Mouse (Mus musculus): ENCODE data around the gene Asb8. TPM values are rescaled to one million over a fixed set of nuclear protein-coding genes. Genes with fewer than 3 reads are reported as not detected.

Gene Asb8
- polyA plus RNA-seq, 1 experiment from 2014 or later: 44.4 TPM

DNA sequence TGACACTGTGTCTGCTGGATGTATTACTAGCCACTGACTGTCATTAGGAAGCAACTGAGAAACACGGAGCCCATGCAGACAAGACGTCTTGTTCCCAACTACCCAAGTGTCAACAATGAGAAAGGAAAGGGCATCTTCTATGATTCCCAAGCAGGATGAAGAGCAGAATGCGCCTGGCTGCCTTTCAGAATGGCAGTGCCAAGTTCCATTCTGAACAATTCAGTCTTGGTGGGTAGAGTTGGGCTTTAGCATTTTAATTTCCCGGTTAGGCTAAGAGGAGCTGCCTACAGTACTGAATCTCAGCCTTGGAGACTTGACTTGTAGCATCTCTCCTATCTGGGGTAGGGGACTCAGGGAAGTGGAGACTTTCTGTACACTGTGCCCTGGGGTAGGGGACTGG lies 31.4 kb downstream of the Asb8 start:
- 93% methylated on average over 4 of the region's 4 CpGs for WGBS
- Histone ChIP-seq H3K4me1 (ENCODE audit: control insufficient read depth, insufficient read depth, low read length) (no peaks in the 10 kb centered on the region), H3K27ac (ENCODE audit: low read depth, low read length) (no peak overlapping the region), H3K4me3 (ENCODE audit: low read depth, low read length) (no peak overlapping the region), H3K27me3 (ENCODE audit: control insufficient read depth, insufficient read depth, low read length) (no peaks in the 10 kb centered on the region), H3K4me2 (no peak overlapping the region), H3K36me3 (ENCODE audit: control insufficient read depth, insufficient read depth, low read length) (peaks cover 6% of the 10 kb centered on the region), H3K9me3 (ENCODE audit: control insufficient read depth, low read length) (no peaks in the 10 kb centered on the region), H3K9ac (ENCODE audit: low read length) (no peak overlapping the region)
- ATAC-seq (ENCODE audit: low FRiP score) (no peak), DNase-seq (ENCODE audit: low spot score, missing footprints) (no peak)

DNA sequence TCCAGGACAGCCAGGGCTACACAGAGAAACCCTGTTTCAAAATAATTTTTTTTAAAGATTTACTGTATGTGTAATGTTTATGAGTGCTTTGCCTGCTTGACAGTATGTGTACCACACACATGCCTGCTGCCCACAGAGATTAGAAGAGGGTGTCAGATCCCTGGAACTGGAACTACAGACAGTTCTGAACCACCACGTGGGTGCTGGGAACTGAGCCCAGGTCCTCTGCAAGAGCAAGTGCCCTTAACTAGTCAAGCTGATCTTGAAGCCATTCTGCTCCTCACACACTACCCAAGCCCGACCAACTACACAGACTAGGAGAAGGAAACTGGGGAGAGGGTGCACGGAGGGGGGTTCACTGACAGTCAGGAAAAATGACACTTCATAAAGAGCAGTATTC lies 32.0 kb downstream of the Asb8 start:
- Histone ChIP-seq H3K9ac (ENCODE audit: low read length) (no peak overlapping the region), H3K4me3 (ENCODE audit: low read depth, low read length) (no peak overlapping the region), H3K4me1 (ENCODE audit: control insufficient read depth, insufficient read depth, low read length) (no peaks in the 10 kb centered on the region), H3K36me3 (ENCODE audit: control insufficient read depth, insufficient read depth, low read length) (peaks cover 6% of the 10 kb centered on the region), H3K27me3 (ENCODE audit: control insufficient read depth, insufficient read depth, low read length) (no peaks in the 10 kb centered on the region), H3K27ac (ENCODE audit: low read depth, low read length) (no peak overlapping the region), H3K9me3 (ENCODE audit: control insufficient read depth, low read length) (no peaks in the 10 kb centered on the region), H3K4me2 (no peak overlapping the region)
- ATAC-seq (ENCODE audit: low FRiP score) (no peak), DNase-seq (ENCODE audit: low spot score, missing footprints) (no peak)
- 86% methylated on average over 3 of the region's 3 CpGs for WGBS

DNA sequence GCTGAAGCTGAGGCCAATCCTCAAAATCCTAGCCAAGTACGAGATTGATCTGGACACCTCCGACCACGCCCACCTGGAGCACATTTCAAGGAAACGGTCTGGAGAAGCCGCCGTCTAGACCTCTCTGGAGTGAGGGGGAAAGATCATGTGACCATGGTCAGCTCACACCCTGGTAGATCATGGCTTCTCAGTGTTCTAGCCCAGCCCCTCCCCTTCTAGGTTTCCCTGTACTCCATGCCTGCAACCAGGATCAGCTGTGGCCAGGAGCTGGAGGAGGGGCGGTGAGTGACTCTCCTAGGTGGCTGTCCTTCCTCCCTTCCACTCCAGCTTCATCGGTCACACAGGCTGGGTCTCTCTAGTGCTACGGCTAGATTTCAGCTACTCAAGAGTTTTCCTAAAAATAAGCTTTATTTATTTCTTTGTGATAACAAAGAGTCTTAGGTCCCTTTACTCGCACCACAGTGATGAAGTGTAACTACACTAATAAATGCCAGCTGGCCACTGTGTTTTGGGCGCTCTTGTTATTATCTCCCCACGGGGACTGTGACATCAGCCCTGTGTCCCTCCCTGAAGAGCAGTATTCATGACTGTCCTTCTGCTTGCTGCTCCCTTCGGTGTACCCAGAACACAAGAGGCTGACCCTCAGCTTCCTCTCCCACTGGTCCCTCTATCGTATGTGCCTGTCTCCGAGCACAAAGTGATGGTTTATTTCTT lies 33.3 kb downstream of the Asb8 start:
- DNase-seq (ENCODE audit: low spot score, missing footprints) (no peak), ATAC-seq (ENCODE audit: low FRiP score) (no peak)
- 88% methylated on average over 15 of the region's 15 CpGs for WGBS
- Histone ChIP-seq H3K4me2 (no peak overlapping the region), H3K9ac (ENCODE audit: low read length) (no peak overlapping the region), H3K4me1 (ENCODE audit: control insufficient read depth, insufficient read depth, low read length) (no peaks in the 10 kb centered on the region), H3K9me3 (ENCODE audit: control insufficient read depth, low read length) (no peaks in the 10 kb centered on the region), H3K4me3 (ENCODE audit: low read depth, low read length) (no peak overlapping the region), H3K36me3 (ENCODE audit: control insufficient read depth, insufficient read depth, low read length) (peaks cover 6% of the 10 kb centered on the region), H3K27me3 (ENCODE audit: control insufficient read depth, insufficient read depth, low read length) (no peaks in the 10 kb centered on the region), H3K27ac (ENCODE audit: low read depth, low read length) (no peak overlapping the region)

DNA sequence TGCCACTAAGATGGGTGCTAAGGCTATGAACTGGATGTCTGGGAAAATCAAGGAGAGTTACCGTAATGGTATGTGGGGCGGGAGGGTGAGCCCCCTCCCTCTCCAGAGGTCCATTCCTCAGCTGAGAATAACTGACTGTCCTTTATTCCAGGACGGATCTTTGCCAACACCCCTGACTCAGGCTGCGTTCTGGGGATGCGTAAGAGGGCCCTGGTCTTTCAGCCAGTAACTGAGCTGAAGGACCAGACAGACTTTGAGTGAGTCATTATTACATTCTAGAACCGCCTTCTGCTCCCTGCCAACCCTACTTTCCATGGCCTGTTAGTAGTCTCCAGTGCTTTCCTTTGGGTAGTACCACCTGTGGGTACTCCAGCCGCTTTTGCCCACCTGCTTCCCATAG lies 34.0 kb downstream of the Asb8 start:
- DNase-seq (ENCODE audit: low spot score, missing footprints) (no peak), ATAC-seq (ENCODE audit: low FRiP score) (no peak)
- no peak overlapping the region for H3K4me3 ChIP-seq (ENCODE audit: low read depth, low read length)
- H3K9me3 ChIP-seq (ENCODE audit: control insufficient read depth, low read length): no peaks in the 10 kb centered on the region
- no peaks in the 10 kb centered on the region for H3K27me3 ChIP-seq (ENCODE audit: control insufficient read depth, insufficient read depth, low read length)
- 90% methylated on average over 7 of the region's 7 CpGs for WGBS
- peaks cover 6% of the 10 kb centered on the region for H3K36me3 ChIP-seq (ENCODE audit: control insufficient read depth, insufficient read depth, low read length)
- H3K4me2 ChIP-seq: no peak overlapping the region
- no peak overlapping the region for H3K9ac ChIP-seq (ENCODE audit: low read length)
- no peaks in the 10 kb centered on the region for H3K4me1 ChIP-seq (ENCODE audit: control insufficient read depth, insufficient read depth, low read length)
- no peak overlapping the region for H3K27ac ChIP-seq (ENCODE audit: low read depth, low read length)

DNA sequence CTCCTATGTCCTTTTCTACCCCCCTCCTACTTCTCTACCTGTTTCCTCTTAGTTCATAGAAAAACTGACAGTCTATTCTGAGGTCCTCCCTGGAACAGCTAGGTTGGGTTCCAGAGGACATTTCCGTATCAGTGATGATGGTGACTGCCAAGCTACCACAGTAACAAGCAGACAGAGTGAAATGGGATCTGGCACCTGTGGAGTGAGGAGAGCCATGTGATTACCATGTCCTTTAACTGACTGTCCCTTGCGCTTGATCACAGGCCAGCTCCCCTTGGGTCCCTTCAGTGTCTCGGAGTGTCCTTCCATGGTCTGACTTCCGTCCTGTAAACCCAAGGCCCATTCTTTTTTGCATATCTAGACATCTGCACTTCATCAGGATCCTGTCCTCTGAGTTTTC lies 34.4 kb downstream of the Asb8 start:
- no peak for DNase-seq (ENCODE audit: low spot score, missing footprints)
- Histone ChIP-seq H3K4me1 (ENCODE audit: control insufficient read depth, insufficient read depth, low read length) (no peaks in the 10 kb centered on the region), H3K27me3 (ENCODE audit: control insufficient read depth, insufficient read depth, low read length) (no peaks in the 10 kb centered on the region), H3K4me2 (no peak overlapping the region), H3K4me3 (ENCODE audit: low read depth, low read length) (no peak overlapping the region), H3K36me3 (ENCODE audit: control insufficient read depth, insufficient read depth, low read length) (peaks cover 6% of the 10 kb centered on the region; the same call in 1 of the 2 replicates), H3K9ac (ENCODE audit: low read length) (no peak overlapping the region), H3K9me3 (ENCODE audit: control insufficient read depth, low read length) (no peaks in the 10 kb centered on the region), H3K27ac (ENCODE audit: low read depth, low read length) (no peak overlapping the region)
- ATAC-seq (ENCODE audit: low FRiP score): no peak
- whole genome bisulfite sequencing: 92% methylated on average over 4 of the region's 4 CpGs

DNA sequence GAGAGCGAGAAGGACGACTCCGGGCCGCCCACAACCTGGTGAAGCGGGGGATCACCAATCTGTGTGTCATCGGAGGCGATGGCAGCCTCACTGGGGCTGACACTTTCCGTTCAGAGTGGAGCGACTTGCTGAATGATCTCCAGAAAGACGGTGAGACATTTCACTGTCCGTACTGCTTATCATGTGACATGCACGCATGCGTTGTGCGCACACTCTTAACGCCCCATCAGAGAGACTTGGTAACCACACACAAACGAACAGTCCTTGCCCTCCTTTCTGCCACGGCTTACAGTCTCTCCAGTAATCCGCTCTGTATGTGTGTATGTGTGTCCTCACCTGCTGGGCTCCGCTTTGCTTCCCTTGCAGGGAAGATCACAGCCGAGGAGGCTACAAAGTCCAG lies 44.6 kb downstream of the Asb8 start:
- WGBS: 97% methylated on average over 20 of the region's 20 CpGs
- H3K9ac ChIP-seq (ENCODE audit: low read length): no peak overlapping the region
- no peak overlapping the region for H3K27ac ChIP-seq (ENCODE audit: low read depth, low read length)
- no peak for DNase-seq (ENCODE audit: low spot score, missing footprints)
- H3K4me1 ChIP-seq (ENCODE audit: control insufficient read depth, insufficient read depth, low read length): no peaks in the 10 kb centered on the region
- no peak overlapping the region for H3K4me3 ChIP-seq (ENCODE audit: low read depth, low read length)
- H3K36me3 ChIP-seq (ENCODE audit: control insufficient read depth, insufficient read depth, low read length): peaks cover 9% of the 10 kb centered on the region; the same call in 1 of the 2 replicates
- H3K9me3 ChIP-seq (ENCODE audit: control insufficient read depth, low read length): no peaks in the 10 kb centered on the region
- ATAC-seq (ENCODE audit: low FRiP score): no peak
- H3K4me2 ChIP-seq: no peak overlapping the region
- H3K27me3 ChIP-seq (ENCODE audit: control insufficient read depth, insufficient read depth, low read length): no peaks in the 10 kb centered on the region

DNA sequence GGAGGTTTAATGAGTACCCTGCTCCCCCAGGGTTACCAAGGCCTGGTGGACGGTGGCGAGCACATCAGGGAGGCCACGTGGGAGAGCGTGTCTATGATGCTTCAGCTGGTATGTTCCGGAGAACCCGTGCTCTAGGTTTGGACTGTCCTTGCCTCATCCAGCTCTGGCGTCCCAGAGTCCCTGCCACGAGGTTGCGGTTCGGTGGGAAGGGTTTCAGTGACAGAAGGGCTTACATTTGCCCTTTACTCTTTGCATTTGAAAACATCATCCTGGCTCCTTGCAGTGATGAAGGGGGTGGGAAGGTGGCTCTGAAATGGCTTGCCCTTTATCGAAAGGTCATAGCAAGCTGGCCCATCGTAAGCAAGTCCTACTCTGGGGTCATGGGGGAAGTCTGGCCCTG lies 46.1 kb downstream of the Asb8 start:
- Histone ChIP-seq H3K9me3 (ENCODE audit: control insufficient read depth, low read length) (no peaks in the 10 kb centered on the region), H3K27me3 (ENCODE audit: control insufficient read depth, insufficient read depth, low read length) (no peaks in the 10 kb centered on the region), H3K4me2 (no peak overlapping the region), H3K36me3 (ENCODE audit: control insufficient read depth, insufficient read depth, low read length) (peaks cover 9% of the 10 kb centered on the region; the same call in 1 of the 2 replicates), H3K4me3 (ENCODE audit: low read depth, low read length) (no peak overlapping the region), H3K9ac (ENCODE audit: low read length) (no peak overlapping the region), H3K4me1 (ENCODE audit: control insufficient read depth, insufficient read depth, low read length) (no peaks in the 10 kb centered on the region), H3K27ac (ENCODE audit: low read depth, low read length) (no peak overlapping the region)
- ATAC-seq (ENCODE audit: low FRiP score): no peak
- 88% methylated on average over 12 of the region's 12 CpGs for WGBS
- DNase-seq (ENCODE audit: low spot score, missing footprints): no peak

DNA sequence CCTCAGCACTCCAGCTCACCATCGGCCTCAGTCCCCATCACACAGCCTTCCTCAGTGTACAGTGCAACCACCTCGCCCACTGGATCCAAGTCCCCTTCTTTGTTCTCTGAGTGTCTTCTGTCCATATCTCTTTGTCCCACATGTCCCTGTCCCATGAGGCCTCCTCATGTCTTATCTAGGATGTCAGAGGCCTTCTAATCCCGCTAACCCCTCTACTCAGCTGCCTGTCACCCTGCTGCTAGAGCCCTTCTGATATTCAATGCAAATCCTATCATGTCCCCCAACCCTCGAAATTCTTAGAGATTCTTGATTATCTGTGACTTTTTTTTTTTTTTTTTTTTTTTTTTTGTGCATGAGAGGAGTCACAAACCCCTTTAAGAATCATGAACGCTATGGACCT lies 49.1 kb downstream of the Asb8 start:
- 83% methylated on average over 5 of the region's 5 CpGs for WGBS
- DNase-seq (ENCODE audit: low spot score, missing footprints) (no peak), ATAC-seq (ENCODE audit: low FRiP score) (no peak)
- peaks cover 10% of the 10 kb centered on the region; the same call in 1 of the 2 replicates for H3K36me3 ChIP-seq (ENCODE audit: control insufficient read depth, insufficient read depth, low read length)
- no peaks in the 10 kb centered on the region for H3K9me3 ChIP-seq (ENCODE audit: control insufficient read depth, low read length)
- H3K27me3 ChIP-seq (ENCODE audit: control insufficient read depth, insufficient read depth, low read length): no peaks in the 10 kb centered on the region
- no peak overlapping the region for H3K9ac ChIP-seq (ENCODE audit: low read length)
- no peaks in the 10 kb centered on the region for H3K4me1 ChIP-seq (ENCODE audit: control insufficient read depth, insufficient read depth, low read length)
- H3K4me2 ChIP-seq: no peak overlapping the region
- H3K4me3 ChIP-seq (ENCODE audit: low read depth, low read length): no peak overlapping the region
- no peak overlapping the region for H3K27ac ChIP-seq (ENCODE audit: low read depth, low read length)

DNA sequence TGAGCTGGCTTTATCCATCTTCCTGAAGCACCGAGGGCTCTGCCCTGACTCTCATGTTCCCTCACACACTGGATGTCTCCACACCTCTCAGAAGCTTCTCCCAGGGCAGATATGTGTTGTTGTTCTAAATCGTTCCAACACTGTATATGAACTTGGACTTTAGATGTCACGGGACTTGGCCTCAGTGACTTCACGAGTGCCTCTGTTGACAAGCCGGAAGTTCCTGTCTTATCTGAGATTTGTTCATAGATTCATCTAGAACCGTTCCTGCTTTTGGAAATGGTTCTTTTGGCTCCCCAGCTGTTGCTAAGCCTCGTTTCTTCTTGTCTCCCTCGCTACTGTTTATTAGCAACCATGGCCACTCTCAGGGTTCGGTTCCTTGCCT lies 49.7 kb downstream of the Asb8 start:
- Histone ChIP-seq H3K36me3 (ENCODE audit: control insufficient read depth, insufficient read depth, low read length) (peaks cover 5% of the 10 kb centered on the region; the same call in 1 of the 2 replicates), H3K4me2 (no peak overlapping the region), H3K9me3 (ENCODE audit: control insufficient read depth, low read length) (no peaks in the 10 kb centered on the region), H3K27ac (ENCODE audit: low read depth, low read length) (no peak overlapping the region), H3K9ac (ENCODE audit: low read length) (no peak overlapping the region), H3K27me3 (ENCODE audit: control insufficient read depth, insufficient read depth, low read length) (no peaks in the 10 kb centered on the region), H3K4me1 (ENCODE audit: control insufficient read depth, insufficient read depth, low read length) (no peaks in the 10 kb centered on the region), H3K4me3 (ENCODE audit: low read depth, low read length) (no peak overlapping the region)
- 88% methylated on average over 9 of the region's 9 CpGs for WGBS
- no peak for ATAC-seq (ENCODE audit: low FRiP score)
- no peak for DNase-seq (ENCODE audit: low spot score, missing footprints)
